Comparison of ENCODE assay signal across 9 mouse cellular contexts in the genomic region with DNA sequence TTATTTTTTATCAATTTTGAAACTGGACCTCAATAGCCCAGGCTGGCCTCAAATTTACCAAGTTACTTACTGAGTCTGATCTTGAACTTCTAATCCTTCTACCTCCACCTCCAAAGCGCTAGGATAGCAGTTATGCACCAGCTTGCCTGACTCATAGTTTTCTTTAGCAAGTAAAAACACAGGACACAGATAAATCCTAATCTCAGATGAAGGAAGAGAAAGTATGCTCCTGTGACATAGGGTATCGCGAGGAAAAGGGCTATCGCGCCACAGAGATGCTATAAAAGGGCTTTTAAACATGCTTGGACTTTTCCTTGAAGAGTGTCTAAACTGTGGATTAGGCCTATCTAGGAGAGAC. TPM values are rescaled to one million over a fixed set of nuclear protein-coding genes. Genes with fewer than 3 reads are reported as not detected.
DNase-seq lines count a peak whose midpoint lies in the region; ATAC-seq and TF ChIP-seq lines count a peak whose summit lies in the region.
"Had no signal": no experiment of that assay in that cellular context is flagged by ENCODE, and none has a peak within 500 bp of the region (broad histone marks: within the 10 kb centered on the region; RNA-seq: fewer than 3 reads in every experiment).

No protein-coding gene starts in this region.

- 17% methylated on average over 5 of the region's 5 CpGs for WGBS in heart, embryonic 16.5 days
- WGBS in liver, embryonic 13.5 days (ENCODE audit: insufficient replicate concordance): 11% methylated on average over 5 of the region's 5 CpGs

- H3K27me3 ChIP-seq in heart, embryonic 16.5 days (ENCODE audit: control insufficient read depth, insufficient read depth, low read length): no peaks in the 10 kb centered on the region
- no peaks in the 10 kb centered on the region for H3K27me3 ChIP-seq in CH12.LX (replicated peaks)
- H3K27me3 ChIP-seq in liver, embryonic 13.5 days: no peaks in the 10 kb centered on the region

- peak overlapping the region; percentile 33 for H3K27ac ChIP-seq in heart, embryonic 16.5 days (ENCODE audit: low read length)
- H3K27ac ChIP-seq in CH12.LX (ENCODE audit: insufficient read depth, low read depth): peak overlapping the region; percentile 91
- peak overlapping the region; percentile 69 for H3K27ac ChIP-seq in liver, embryonic 13.5 days

- peaks cover 3% of the 10 kb centered on the region for H3K4me1 ChIP-seq in heart, embryonic 16.5 days (ENCODE audit: control insufficient read depth, insufficient read depth, low read length)
- H3K4me1 ChIP-seq in CH12.LX (ENCODE audit: control insufficient read depth in 1 of 2, insufficient read depth in 2 of 2): peaks cover 3 to 30% of the 10 kb centered on the region in 2 experiments
- H3K4me1 ChIP-seq in liver, embryonic 13.5 days (replicated peaks): peaks cover 26% of the 10 kb centered on the region

- peaks cover 11% of the 10 kb centered on the region for H3K79me2 ChIP-seq in CH12.LX (replicated peaks; ENCODE audit: control insufficient read depth, extremely low read depth, insufficient read depth, poor library complexity, severe bottlenecking)

- H3K36me3 ChIP-seq in heart, embryonic 16.5 days (ENCODE audit: control insufficient read depth, insufficient read depth): peaks cover 13% of the 10 kb centered on the region
- peaks cover 4 to 24% of the 10 kb centered on the region in 2 experiments for H3K36me3 ChIP-seq in CH12.LX (replicated peaks in 1 of 2; ENCODE audit: control insufficient read depth in 1 of 2, insufficient read depth in 1 of 2, low read length in 1 of 2)
- H3K36me3 ChIP-seq in liver, embryonic 13.5 days: peaks cover 6% of the 10 kb centered on the region; the same call in 1 of the 2 replicates

- dilution Hi-C loops in CH12.LX (cut with MboI; ENCODE audit: extremely low pct_ligation_motif_present, extremely low pct_unique_long_range_greater_than_20kb, low sequenced_read_pairs): no loop called here

- no peak for TF ChIP-seq RAD21 in CH12.LX (IDR thresholded peaks at IDR 0.05; ENCODE audit: low read depth, low read length)

- no peak for ATAC-seq in heart, embryonic 16.5 days (replicated peaks; ENCODE audit: extremely low read depth, insufficient read depth, low FRiP score)
- ATAC-seq in erythroid progenitor cell, adult 5-6 weeks (replicated peaks; ENCODE audit: low FRiP score, poor library complexity, severe bottlenecking): peak; percentile 15
- no peak; the same call in 1 of the 2 replicates for ATAC-seq in liver, embryonic 13.5 days (ENCODE audit: low read depth)

- 0 out of 2 replicates have a peak overlapping the region, but pooled peaks have one; percentile 6 for H3K9ac ChIP-seq in heart, embryonic 16.5 days (ENCODE audit: low read length)
- H3K9ac ChIP-seq in CH12.LX (ENCODE audit: insufficient read depth, low read depth): peak overlapping the region; percentile 81
- H3K9ac ChIP-seq in liver, embryonic 13.5 days: no peak overlapping the region

- TF ChIP-seq POLR2A in CH12.LX (IDR thresholded peaks at IDR 0.05; ENCODE audit: low read depth, low read length): no peak

- TF ChIP-seq CTCF in CH12.LX (conservative IDR thresholded peaks at IDR 0.05 in 1 of 2, IDR thresholded peaks at IDR 0.05 in 1 of 2; ENCODE audit: low read depth in 2 of 2, low read length in 2 of 2): no peak

- H3K4me3 ChIP-seq in heart, embryonic 16.5 days (ENCODE audit: low read length): no peak overlapping the region
- peak overlapping the region in 2 of 3 experiments; percentile 37 to 76 for H3K4me3 ChIP-seq in CH12.LX (replicated peaks in 1 of 3; ENCODE audit: low read depth in 2 of 3, low read length in 2 of 3, poor library complexity in 1 of 3)
- peak overlapping the region; percentile 81 for H3K4me3 ChIP-seq in liver, embryonic 13.5 days (replicated peaks)

- in situ Hi-C loops in CH12.LX (cut with MboI; ENCODE audit: low pct_ligation_motif_present, low pct_unique_long_range_greater_than_20kb, low sequenced_read_pairs): no loop called here

- no peak overlapping the region for H3K4me2 ChIP-seq in heart, embryonic 16.5 days (ENCODE audit: low read depth, low read length)
- H3K4me2 ChIP-seq in CH12.LX (ENCODE audit: insufficient read depth, low read depth, poor library complexity, severe bottlenecking): peak overlapping the region; percentile 90
- H3K4me2 ChIP-seq in liver, embryonic 13.5 days: peak overlapping the region; percentile 26; the same call in 1 of the 2 replicates

- TF ChIP-seq EP300 in CH12.LX (IDR thresholded peaks at IDR 0.05; ENCODE audit: low read length): no peak

- H3K9me3 ChIP-seq in heart, embryonic 16.5 days (replicated peaks; ENCODE audit: control insufficient read depth, low read length): no peaks in the 10 kb centered on the region
- H3K9me3 ChIP-seq in CH12.LX (replicated peaks; ENCODE audit: low read length): no peaks in the 10 kb centered on the region
- H3K9me3 ChIP-seq in liver, embryonic 13.5 days (replicated peaks): no peaks in the 10 kb centered on the region

- intact Hi-C loops in heart, postnatal 10 days (cut with DNase I): loop anchor here (5.0 kb wide), 2 partner anchors 110 to 195 kb away; a partner anchor contains a TSS

- no peak for DNase-seq in heart, postnatal 10 days
- no peak for DNase-seq in CH12.LX (ENCODE audit: extremely low read depth)
- DNase-seq in liver, embryonic 13.5 days: no peak
- DNase-seq in urinary bladder, postnatal 10 days (ENCODE audit: low spot score): no peak
- no peak for DNase-seq in cerebellum, adult 9-11 months
- no peak for DNase-seq in cerebellum, adult 18-20 months

TF ChIP-seq in CH12.LX, 34 proteins besides CTCF, POLR2A, EP300 and RAD21 (continues in another document):
- no peak for TF ChIP-seq HCFC1 (IDR thresholded peaks at IDR 0.05; ENCODE audit: low read depth, low read length)
- TF ChIP-seq ZKSCAN1 (IDR thresholded peaks at IDR 0.05; ENCODE audit: borderline replicate concordance, low read depth, low read length): no peak
- TF ChIP-seq MEF2A (IDR thresholded peaks at IDR 0.05; ENCODE audit: borderline replicate concordance, low read depth, low read length): no peak
- no peak for TF ChIP-seq GABPA (IDR thresholded peaks at IDR 0.05; ENCODE audit: insufficient replicate concordance, low read depth, low read length)
- no peak for TF ChIP-seq ZNF384 (IDR thresholded peaks at IDR 0.05; ENCODE audit: low read depth, low read length)
- no peak for TF ChIP-seq MXI1 (IDR thresholded peaks at IDR 0.05; ENCODE audit: low read depth, low read length)
- TF ChIP-seq ZC3H11A (IDR thresholded peaks at IDR 0.05; ENCODE audit: low read depth, low read length): no peak
- TF ChIP-seq PAX5 (IDR thresholded peaks at IDR 0.05; ENCODE audit: low read length): no peak
- no peak for TF ChIP-seq MYC (IDR thresholded peaks at IDR 0.05; ENCODE audit: low read depth, low read length)
- TF ChIP-seq TCF12 (IDR thresholded peaks at IDR 0.05; ENCODE audit: low read depth, low read length): no peak

RNA-seq across cellular contexts. Expression of a gene that starts 4.7 kb away (rescaled TPM):
- polyA plus RNA-seq in heart, embryonic 16.5 days (2015; fragmentation: Nextera tagmentation; extraction: Ambion mirVana): 56.9 and 65.2 TPM in 2 replicates
- 10 to 100 TPM; 42.6 to 50.5 TPM for total RNA-seq in heart, postnatal 10 days (2021)
- total RNA-seq in CH12.LX (2012; rRNA removed) (49.8 and 51.4 TPM in 2 replicates), CH12.LX (2014; rRNA removed) (57.7 and 60.7 TPM in 2 replicates)
- polyA plus RNA-seq in CH12.LX (2012; ENCODE audit: insufficient read length, low read depth): 77.7 and 80.0 TPM in 2 replicates
- total RNA-seq in erythroid progenitor cell, adult 5-6 weeks (2015; ENCODE audit: low replicate concordance): 15.1 and 18.4 TPM in 2 replicates
- total RNA-seq in erythroid progenitor cell, adult 5-6 weeks (2017; ENCODE audit: low replicate concordance): 4.7 and 18.2 TPM in 2 replicates
- polyA plus RNA-seq in liver, embryonic 13.5 days (2015; fragmentation: Nextera tagmentation; extraction: Ambion mirVana): 21.7 and 22.4 TPM in 2 replicates

RNA-seq across cellular contexts. Expression of a gene that starts 4.7 kb away (rescaled TPM):
- polyA plus RNA-seq in heart, embryonic 16.5 days (2015; fragmentation: Nextera tagmentation; extraction: Ambion mirVana): 120 and 132 TPM in 2 replicates
- total RNA-seq in heart, postnatal 10 days (2021): 100 to 1,000 TPM; 103 to 114 TPM
- total RNA-seq in CH12.LX (2012; rRNA removed) (79.4 and 95.2 TPM in 2 replicates), CH12.LX (2014; rRNA removed) (145 and 150 TPM in 2 replicates)
- 127 and 146 TPM in 2 replicates for polyA plus RNA-seq in CH12.LX (2012; ENCODE audit: insufficient read length, low read depth)
- total RNA-seq in erythroid progenitor cell, adult 5-6 weeks (2015; ENCODE audit: low replicate concordance): 64.6 and 68.1 TPM in 2 replicates
- total RNA-seq in erythroid progenitor cell, adult 5-6 weeks (2017; ENCODE audit: low replicate concordance): 58.0 and 97.5 TPM in 2 replicates
- 87.3 and 113 TPM in 2 replicates for polyA plus RNA-seq in liver, embryonic 13.5 days (2015; fragmentation: Nextera tagmentation; extraction: Ambion mirVana)

RNA-seq across cellular contexts. Expression of a gene that starts 26.7 kb away (rescaled TPM):
- 2.7 TPM in 2 replicates for polyA plus RNA-seq in heart, embryonic 16.5 days (2015; fragmentation: Nextera tagmentation; extraction: Ambion mirVana)
- total RNA-seq in heart, postnatal 10 days (2021): 1 to 10 TPM; 6.7 to 7.4 TPM
- total RNA-seq in CH12.LX (2012; rRNA removed) (0.25 TPM in 2 replicates), CH12.LX (2014; rRNA removed) (0.16 and 0.28 TPM in 2 replicates)
- 0.44 and 1.5 TPM in 2 replicates for polyA plus RNA-seq in CH12.LX (2012; ENCODE audit: insufficient read length, low read depth)
- total RNA-seq in erythroid progenitor cell, adult 5-6 weeks (2015; ENCODE audit: low replicate concordance): not detected in 2 replicates
- total RNA-seq in erythroid progenitor cell, adult 5-6 weeks (2017; ENCODE audit: low replicate concordance): not detected in 2 replicates
- 1.3 TPM in 2 replicates for polyA plus RNA-seq in liver, embryonic 13.5 days (2015; fragmentation: Nextera tagmentation; extraction: Ambion mirVana)

RNA-seq across cellular contexts. Expression of a gene that starts 30.5 kb away (rescaled TPM):
- 0.39 and 1.1 TPM in 2 replicates for polyA plus RNA-seq in heart, embryonic 16.5 days (2015; fragmentation: Nextera tagmentation; extraction: Ambion mirVana)
- total RNA-seq in heart, postnatal 10 days (2021): 1 to 10 TPM; 1.1 to 1.5 TPM
- 0.68 TPM in 1 of 2 replicates, not detected in the other for total RNA-seq in CH12.LX (2012; rRNA removed)
- total RNA-seq in CH12.LX (2014; rRNA removed): not detected in 2 replicates
- polyA plus RNA-seq in CH12.LX (2012; ENCODE audit: insufficient read length, low read depth): 0.37 and 0.51 TPM in 2 replicates
- total RNA-seq in erythroid progenitor cell, adult 5-6 weeks (2015; ENCODE audit: low replicate concordance): not detected in 2 replicates
- total RNA-seq in erythroid progenitor cell, adult 5-6 weeks (2017; ENCODE audit: low replicate concordance): not detected in 2 replicates
- polyA plus RNA-seq in liver, embryonic 13.5 days (2015; fragmentation: Nextera tagmentation; extraction: Ambion mirVana): 31.8 and 33.9 TPM in 2 replicates
- total RNA-seq: gastrocnemius, postnatal 36 days had no signal

RNA-seq across cellular contexts. Expression of a gene that starts 37.4 kb away (rescaled TPM):
- polyA plus RNA-seq in heart, embryonic 16.5 days (2015; fragmentation: Nextera tagmentation; extraction: Ambion mirVana): 25.9 and 30.4 TPM in 2 replicates
- total RNA-seq in heart, postnatal 10 days (2021): 100 to 1,000 TPM; 127 to 130 TPM
- total RNA-seq in CH12.LX (2012; rRNA removed): 10.1 and 14.6 TPM in 2 replicates
- 7.9 and 9.7 TPM in 2 replicates for total RNA-seq in CH12.LX (2014; rRNA removed)
- 15.1 and 18.3 TPM in 2 replicates for polyA plus RNA-seq in CH12.LX (2012; ENCODE audit: insufficient read length, low read depth)
- 3.8 TPM in 1 of 2 replicates, not detected in the other for total RNA-seq in erythroid progenitor cell, adult 5-6 weeks (2015; ENCODE audit: low replicate concordance)
- 0.26 and 4.4 TPM in 2 replicates for total RNA-seq in erythroid progenitor cell, adult 5-6 weeks (2017; ENCODE audit: low replicate concordance)
- 2.1 and 3.2 TPM in 2 replicates for polyA plus RNA-seq in liver, embryonic 13.5 days (2015; fragmentation: Nextera tagmentation; extraction: Ambion mirVana)

Comparison
In these comparisons a context has a peak if more than half of its experiments do, and no peak if none do; other contexts are left out.
1. H3K27ac ChIP-seq: peak in every context shown above with its lines; median percentile 91 in CH12.LX; 69 in liver, embryonic 13.5 days; 33 in heart, embryonic 16.5 days.
2. RNA of a gene that starts 26.7 kb away (total RNA-seq): 6.7 to 7.4 TPM in heart, postnatal 10 days; 0.16 to 0.28 TPM in CH12.LX and not detected in erythroid progenitor cell, adult 5-6 weeks; every median in the first group is over 4 times any median in the second.